Mouse (Mus musculus): Measurements from ENCODE around the gene Parpbp.

DNA sequence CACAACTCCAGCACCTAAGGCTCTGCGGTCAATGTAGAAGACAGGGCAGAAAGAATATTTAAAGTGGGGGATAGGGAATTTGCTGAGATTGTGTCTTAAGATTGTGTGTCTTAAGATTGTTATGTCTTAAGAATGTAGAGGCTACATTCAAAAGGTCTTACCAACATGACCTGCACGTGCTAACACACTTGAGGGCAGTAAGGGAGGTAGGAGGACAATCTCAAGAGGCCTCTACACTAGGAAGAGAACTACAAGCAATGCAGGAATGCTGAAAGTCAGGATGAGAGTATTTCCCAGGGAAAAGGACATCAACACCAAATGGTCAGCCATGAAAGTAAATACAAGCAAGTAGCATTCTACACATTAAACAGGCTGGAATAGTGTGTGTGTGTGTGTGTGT, 40.6 kb downstream of the Parpbp start:
- TF ChIP-seq CHD2 (IDR thresholded peaks at IDR 0.05; ENCODE audit: low read depth, low read length), result no peak
- no peak for TF ChIP-seq ZNF384 (IDR thresholded peaks at IDR 0.05; ENCODE audit: low read depth, low read length)
- TF ChIP-seq HCFC1 (IDR thresholded peaks at IDR 0.05; ENCODE audit: borderline replicate concordance, insufficient read depth, low read length), result no peak
- TF ChIP-seq ZC3H11A (IDR thresholded peaks at IDR 0.05; ENCODE audit: borderline replicate concordance, low read depth, low read length), result no peak

Measured in ES-E14 (cell line).